ENCODE assay signal across 26 mouse cellular contexts in genomic region chr5:8397587-8398249, GRCm38 (mm10).
"Had no signal": no experiment of that assay in that cellular context is flagged by ENCODE, and none has a peak within 500 bp of the region (broad histone marks: within the 10 kb centered on the region; RNA-seq: fewer than 3 reads in every experiment).

No protein-coding gene starts in this region.

- H3K27me3 ChIP-seq: heart, embryonic 12.5 days; hindbrain, embryonic 12.5 days; intestine, embryonic 15.5 days; limb, embryonic 12.5 days had no signal

- ATAC-seq: forebrain, postnatal 0 days; hindbrain, embryonic 16.5 days; inflammation-experienced regulatory T-cells, adult 6 months; intestine, embryonic 15.5 days; intestine, postnatal 0 days had no signal

- H3K4me3 ChIP-seq: heart, adult 2 months; heart, embryonic 10.5 days; heart, embryonic 12.5 days; hindbrain, embryonic 10.5 days; hindbrain, embryonic 12.5 days; intestine, embryonic 15.5 days; layer of hippocampus, adult 2 months; limb, embryonic 10.5 days; limb, embryonic 12.5 days had no signal

- H3K4me1 ChIP-seq: heart, embryonic 10.5 days; heart, embryonic 12.5 days; hindbrain, embryonic 10.5 days; hindbrain, embryonic 12.5 days; intestine, embryonic 15.5 days; limb, embryonic 10.5 days; limb, embryonic 12.5 days had no signal

- H3K4me2 ChIP-seq: heart, embryonic 12.5 days; hindbrain, embryonic 12.5 days; hindbrain, embryonic 14.5 days; intestine, embryonic 15.5 days; limb, embryonic 12.5 days; liver, embryonic 11.5 days had no signal

- H3K9ac ChIP-seq: forebrain, postnatal 0 days; heart, embryonic 12.5 days; hindbrain, embryonic 12.5 days; hindbrain, embryonic 14.5 days; intestine, embryonic 15.5 days; limb, embryonic 12.5 days had no signal

- H3K9me3 ChIP-seq: heart, embryonic 10.5 days; heart, embryonic 12.5 days; hindbrain, embryonic 10.5 days; hindbrain, embryonic 12.5 days; intestine, embryonic 15.5 days; limb, embryonic 10.5 days; limb, embryonic 12.5 days had no signal

- DNase-seq: forebrain, postnatal 0 days; gastrocnemius, postnatal 14 days; gastrocnemius, postnatal 36 days; heart, adult 11 months; heart, adult 2 months; heart, postnatal 10 days; heart, postnatal 4 days; kidney, adult 18-20 months; kidney, adult 8-10 months; kidney, postnatal 10 days; kidney, postnatal 25 days; kidney, postnatal 4 days; liver had no signal

- H3K27ac ChIP-seq: heart, adult 2 months; heart, embryonic 10.5 days; hindbrain, embryonic 10.5 days; hindbrain, embryonic 12.5 days; hindbrain, embryonic 14.5 days; intestine, embryonic 15.5 days; layer of hippocampus, adult 2 months; limb, embryonic 10.5 days; limb, embryonic 12.5 days had no signal
